Mouse (Mus musculus) ES-E14 (cell line): ENCODE results near the gene Gtf2ird1.

Experiments used
- HCFC1 ChIP-seq: IDR thresholded peaks from 2 replicates; pipeline ENCODE4 v1.6.1; 2012; ENCODE audit warnings: low read length, inconsistent platforms, borderline replicate concordance; ENCODE audit not compliant: insufficient read depth
- MAFK ChIP-seq: IDR thresholded peaks from 2 replicates; pipeline ENCODE4 v1.6.1; 2014; ENCODE audit warnings: mild to moderate bottlenecking, low read depth, low read length, inconsistent platforms; ENCODE audit not compliant: insufficient read depth
- ZNF384 ChIP-seq: IDR thresholded peaks from 2 replicates; pipeline ENCODE4 v1.6.1; 2012; ENCODE audit warnings: low read depth, low read length, inconsistent platforms

GRCm38 (mm10) chr5:134437459-134437827 lies 19.1 kb downstream of the Gtf2ird1 start:
- TF ChIP-seq MAFK (no peak), HCFC1 (no peak), ZNF384 (no peak)
